Comparison of ENCODE assay signal across 13 mouse cellular contexts in genomic region chr12:73663421-73663820, GRCm38 (mm10).
DNase-seq lines count a peak whose midpoint lies in the region; ATAC-seq and TF ChIP-seq lines count a peak whose summit lies in the region.
"Had no signal": no experiment of that assay in that cellular context is flagged by ENCODE, and none has a peak within 500 bp of the region (broad histone marks: within the 10 kb centered on the region; RNA-seq: fewer than 3 reads in every experiment).

No protein-coding gene starts in this region.

- H3K27ac ChIP-seq in heart, embryonic 13.5 days (replicated peaks), result 0 out of 2 replicates have a peak overlapping the region, but pooled peaks have one; percentile 30
- H3K27ac ChIP-seq in kidney, postnatal 0 days, result 0 out of 2 replicates have a peak overlapping the region, but pooled peaks have one; percentile 3

- TF ChIP-seq CTCF in kidney, postnatal 0 days (IDR thresholded peaks at IDR 0.05; ENCODE audit: low read depth), result no peak

- DNase-seq in heart, postnatal 14 days, result no peak
- peak; percentile 42 for DNase-seq in kidney, postnatal 0 days (ENCODE audit: low spot score)
- no peak for DNase-seq in kidney, adult 11 months
- DNase-seq in induced T-regulatory cell, adult 2 months (ENCODE audit: low read depth), result peak; percentile 70
- no peak for DNase-seq in layer of hippocampus, adult 9-10 months (ENCODE audit: low spot score)
- no peak for DNase-seq in left cerebral cortex, postnatal 25 days (ENCODE audit: low spot score in 2 of 2)
- DNase-seq: adrenal gland, postnatal 36 days; cerebellum, postnatal 14 days; forebrain, postnatal 0 days; liver, postnatal 0 days had no signal

- WGBS in heart, embryonic 13.5 days, result 62% methylated on average over 3 of the region's 3 CpGs
- WGBS in kidney, postnatal 0 days, result 54% methylated on average over 3 of the region's 3 CpGs

- H3K9ac ChIP-seq in heart, embryonic 13.5 days, result no peak overlapping the region
- no peak overlapping the region for H3K9ac ChIP-seq in kidney, postnatal 0 days (ENCODE audit: low read depth, low read length)
- H3K9ac ChIP-seq: forebrain, postnatal 0 days; liver, postnatal 0 days had no signal

- H3K9me3 ChIP-seq in heart, embryonic 13.5 days, result no peaks in the 10 kb centered on the region
- no peaks in the 10 kb centered on the region for H3K9me3 ChIP-seq in kidney, postnatal 0 days (replicated peaks; ENCODE audit: low read length)

- no peaks in the 10 kb centered on the region for H3K27me3 ChIP-seq in heart, embryonic 13.5 days (replicated peaks)
- H3K27me3 ChIP-seq in kidney, postnatal 0 days (ENCODE audit: insufficient read depth, low read length), result no peaks in the 10 kb centered on the region

- ATAC-seq in heart, embryonic 13.5 days (ENCODE audit: extremely low read depth, insufficient number of reproducible peaks, low FRiP score, low TSS enrichment), result no peak
- no peak for ATAC-seq in kidney, postnatal 0 days (replicated peaks; ENCODE audit: low FRiP score, low read depth)
- peak; percentile 74 for ATAC-seq in CD4-positive, CD25-positive, alpha-beta regulatory T cell, adult 4 months
- ATAC-seq: forebrain, postnatal 0 days; liver, postnatal 0 days; midbrain, embryonic 16.5 days had no signal

- 0 out of 2 replicates have a peak, but pooled peaks cover 16% of the 10 kb centered on the region for H3K4me1 ChIP-seq in heart, embryonic 13.5 days
- no peaks in the 10 kb centered on the region for H3K4me1 ChIP-seq in kidney, postnatal 0 days (replicated peaks; ENCODE audit: insufficient read depth, low read length)

- no peak overlapping the region for H3K4me2 ChIP-seq in heart, embryonic 13.5 days
- H3K4me2 ChIP-seq in kidney, postnatal 0 days (ENCODE audit: low read length), result no peak overlapping the region

- H3K36me3 ChIP-seq in heart, embryonic 13.5 days, result no peaks in the 10 kb centered on the region
- no peaks in the 10 kb centered on the region for H3K36me3 ChIP-seq in kidney, postnatal 0 days (ENCODE audit: insufficient read depth, low read length)

- no peak overlapping the region for H3K4me3 ChIP-seq in heart, embryonic 13.5 days
- no peak overlapping the region for H3K4me3 ChIP-seq in kidney, postnatal 0 days (replicated peaks; ENCODE audit: low read depth, low read length)

- intact Hi-C loops in heart, postnatal 14 days (cut with DNase I), result no loop called here
- intact Hi-C loops in left cerebral cortex, postnatal 25 days (cut with DNase I), result no loop called here

Comparison
In these comparisons a context has a peak if more than half of its experiments do, and no peak if none do; other contexts are left out.
1. DNase-seq: peak in kidney, postnatal 0 days (single experiment) and induced T-regulatory cell, adult 2 months (single experiment); none in heart, postnatal 14 days (0 of 2), kidney, adult 11 months (single experiment), layer of hippocampus, adult 9-10 months (single experiment) and left cerebral cortex, postnatal 25 days (0 of 2).